Mouse (Mus musculus) layer of hippocampus, postnatal 10 days (tissue): ENCODE results near the gene Commd1. TPM values are rescaled to one million over a fixed set of nuclear protein-coding genes. Genes with fewer than 3 reads are reported as not detected.

Experiments
- DNase-seq, 2 experiments: peaks; one replicate each; pipeline ENCODE4 v3.0.0; 2021; ENCODE audit warnings: low spot score in 2 of 2
- total RNA-seq, 2 experiments: library from RNA; stranded (reverse); gene quantifications; 2 replicates each; pipeline ENCODE4 v1.2.3; 2021

Commd1 gene
- total RNA-seq, 2 experiments from 2014 or later = 58.9 to 72.5 TPM

- DNase-seq = no peak
These were observed 120.9 kb downstream of the Commd1 start for GRCm38 (mm10) chr11:22861315-22861714.

GRCm38 (mm10) chr11:22860335-22861227 is 121.6 kb downstream of the Commd1 start, which contains the start of gene B3gnt2:
TSS of gene B3gnt2 (minus strand) at chr11:22860961.
- DNase-seq = no peak

- DNase-seq = peak; percentile 74 to 82
These were observed 122.4 kb downstream of the Commd1 start for GRCm38 (mm10) chr11:22859633-22860334.

GRCm38 (mm10) chr11:22859301-22859632 is 122.9 kb downstream of the Commd1 start:
- peak in 1 of 2 experiments; percentile 35 for DNase-seq

- peak in 1 of 2 experiments; percentile 20 for DNase-seq
These were observed 123.5 kb downstream of the Commd1 start for GRCm38 (mm10) chr11:22858441-22859300.

GRCm38 (mm10) chr11:22857705-22858440 is 124.3 kb downstream of the Commd1 start:
- DNase-seq = peak in 1 of 2 experiments; percentile 17

- DNase-seq = no peak
These were observed 125.0 kb downstream of the Commd1 start for GRCm38 (mm10) chr11:22857106-22857704.

GRCm38 (mm10) chr11:22856371-22856965 is 125.7 kb downstream of the Commd1 start:
- DNase-seq = no peak

GRCm38 (mm10) chr11:22854571-22854970 is 127.6 kb downstream of the Commd1 start:
- no peak for DNase-seq

GRCm38 (mm10) chr11:22853477-22854157 is 128.6 kb downstream of the Commd1 start:
- DNase-seq = no peak

GRCm38 (mm10) chr11:22852510-22852909 is 129.7 kb downstream of the Commd1 start:
- no peak for DNase-seq

- no peak for DNase-seq
These were observed 130.8 kb downstream of the Commd1 start for GRCm38 (mm10) chr11:22851416-22851815.

- DNase-seq = no peak
These were observed 132.1 kb downstream of the Commd1 start for GRCm38 (mm10) chr11:22850077-22850476.

- DNase-seq = no peak
These were observed 133.5 kb downstream of the Commd1 start for GRCm38 (mm10) chr11:22848649-22849195.

GRCm38 (mm10) chr11:22847732-22848648 is 134.2 kb downstream of the Commd1 start:
- DNase-seq = no peak

- no peak for DNase-seq
These were observed 135.0 kb downstream of the Commd1 start for GRCm38 (mm10) chr11:22846960-22847731.
